Mouse (Mus musculus) cortical plate, adult 2 months (tissue): ENCODE data around the gene C1qa. TPM values are rescaled to one million over a fixed set of nuclear protein-coding genes. Genes with fewer than 3 reads are reported as not detected.

Source experiments
- H3K27ac ChIP-seq: fragments of 200-500 bp; 2 replicates; pipeline ENCODE4 v1.5.1; 2012; ENCODE audit warnings: low read length, control low read depth, inconsistent platforms; ENCODE audit not compliant: insufficient read depth
- H3K4me1 ChIP-seq: fragments of 200-500 bp; 2 replicates; pipeline ENCODE4 v1.6.1; 2011; ENCODE audit warnings: low read length; ENCODE audit not compliant: control insufficient read depth, insufficient read depth
- H3K4me3 ChIP-seq: fragments of 200-500 bp; 2 replicates; pipeline ENCODE4 v1.5.1; 2011; ENCODE audit warnings: mild to moderate bottlenecking, low read length, control low read depth; ENCODE audit not compliant: insufficient read depth
- CTCF ChIP-seq: fragments of 200-500 bp; IDR thresholded peaks from 2 replicates; pipeline ENCODE4 v1.5.1; 2011; ENCODE audit warnings: mild to moderate bottlenecking, control low read depth, low read length; ENCODE audit not compliant: insufficient read depth; ENCODE audit errors: extremely low read depth
- POLR2A ChIP-seq: fragments of 200-500 bp; IDR thresholded peaks from 2 replicates; pipeline ENCODE4 v1.6.1; 2011; ENCODE audit warnings: mild to moderate bottlenecking, low read length, control low read depth; ENCODE audit not compliant: insufficient read depth; ENCODE audit errors: extremely low read depth
- polyA plus RNA-seq: library from polyadenylated mRNA; depleted of rRNA; stranded (reverse); fragments of >200 nt; gene quantifications from 2 replicates; pipeline ENCODE4 v1.2.3, GENCODE M21; 2012; rRNA removed

The C1qa gene
- polyA plus RNA-seq, 1 experiment = 91.1 TPM

DNA sequence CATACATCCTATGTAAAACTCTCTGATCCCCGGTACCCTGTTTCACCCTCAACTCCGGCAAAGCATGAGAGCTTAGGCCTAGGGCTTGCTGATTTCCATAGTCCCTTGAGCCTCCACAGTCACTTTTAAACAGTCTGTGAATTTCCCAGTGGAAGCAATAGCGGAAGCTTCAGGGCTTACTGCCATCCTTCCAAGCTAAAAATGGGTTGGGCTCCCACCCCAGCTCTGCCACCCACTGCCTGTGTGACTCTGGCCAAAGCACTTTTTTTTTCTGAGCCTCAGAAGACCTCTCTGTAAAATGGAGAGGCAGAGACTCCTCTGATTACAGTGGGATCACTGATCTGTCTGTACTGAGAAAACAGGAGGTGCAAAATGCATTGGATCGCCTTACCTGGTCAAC is 50.0 kb downstream of the C1qa start:
- Histone ChIP-seq H3K27ac (no peak overlapping the region), H3K4me1 (peaks cover 2% of the 10 kb centered on the region; the same call in 1 of the 2 replicates), H3K4me3 (no peak overlapping the region)
- TF ChIP-seq CTCF (no peak), POLR2A (no peak)

DNA sequence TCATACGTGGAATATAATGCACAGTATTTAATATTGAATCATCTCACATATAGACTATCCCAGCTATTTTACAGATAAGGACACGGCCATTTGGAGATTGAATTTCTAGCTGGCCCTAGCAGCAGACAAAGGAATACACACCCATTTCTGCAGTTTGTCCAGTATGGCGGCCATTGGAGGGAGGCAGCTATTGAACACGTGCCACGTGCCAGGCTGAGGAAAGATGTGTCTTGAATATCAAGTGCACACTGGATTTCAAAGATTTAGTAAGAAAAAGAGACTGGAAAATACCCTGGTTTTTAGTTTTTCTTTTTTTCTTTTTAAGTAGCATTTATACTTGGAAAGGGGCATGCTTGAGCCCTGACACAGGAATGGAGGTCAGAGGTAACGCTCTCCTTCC is 51.4 kb downstream of the C1qa start:
- no peak overlapping the region for H3K4me3 ChIP-seq
- H3K4me1 ChIP-seq = peaks cover 2% of the 10 kb centered on the region; the same call in 1 of the 2 replicates
- no peak overlapping the region for H3K27ac ChIP-seq
- TF ChIP-seq CTCF = no peak
- no peak for TF ChIP-seq POLR2A

Other genes with a start within 250 kb of the C1qa start
- gene Ephb2, start 62.8 kb downstream of the C1qa start, polyA plus RNA-seq = 17.1 TPM in 2 replicates
- 127 and 132 TPM in 2 replicates for gene C1qb, start 12.6 kb downstream of the C1qa start, polyA plus RNA-seq
- gene C1qc, start 5.7 kb downstream of the C1qa start, polyA plus RNA-seq = 86.9 and 92.7 TPM in 2 replicates
- gene Epha8, start 58.0 kb upstream of the C1qa start, polyA plus RNA-seq = 11.0 and 12.3 TPM in 2 replicates
- gene Zbtb40, start 150.0 kb upstream of the C1qa start, polyA plus RNA-seq = 6.2 and 7.3 TPM in 2 replicates